10 mouse cellular contexts compared by ENCODE assay signal in genomic region chr15:78901422-78901789, GRCm38 (mm10). TPM values are rescaled to one million over a fixed set of nuclear protein-coding genes. Genes with fewer than 3 reads are reported as not detected.
DNase-seq lines count a peak whose midpoint lies in the region; ATAC-seq and TF ChIP-seq lines count a peak whose summit lies in the region.
"Had no signal": no experiment of that assay in that cellular context is flagged by ENCODE, and none has a peak within 500 bp of the region (broad histone marks: within the 10 kb centered on the region; RNA-seq: fewer than 3 reads in every experiment).

No protein-coding gene starts in this region.

- no peak overlapping the region for H3K4me3 ChIP-seq in forebrain, embryonic 13.5 days
- H3K4me3 ChIP-seq in forebrain, embryonic 14.5 days (ENCODE audit: low read depth, low read length): no peak overlapping the region
- no peak overlapping the region for H3K4me3 ChIP-seq in lung, postnatal 0 days (ENCODE audit: low read depth, low read length)
- H3K4me3 ChIP-seq in embryonic facial prominence, embryonic 15.5 days (replicated peaks): peak overlapping the region; percentile 76
- H3K4me3 ChIP-seq in liver, embryonic 16.5 days (ENCODE audit: low read depth, low read length): no peak overlapping the region

- H3K4me2 ChIP-seq in forebrain, embryonic 13.5 days: no peak overlapping the region; the same call in 1 of the 2 replicates
- H3K4me2 ChIP-seq in forebrain, embryonic 14.5 days (ENCODE audit: low read length): no peak overlapping the region
- H3K4me2 ChIP-seq in lung, postnatal 0 days (replicated peaks; ENCODE audit: low read depth, low read length): no peak overlapping the region; the same call in 1 of the 2 replicates
- peak overlapping the region; percentile 65 for H3K4me2 ChIP-seq in embryonic facial prominence, embryonic 15.5 days (replicated peaks)
- peak overlapping the region; percentile 81 for H3K4me2 ChIP-seq in liver, embryonic 16.5 days (ENCODE audit: low read depth, low read length)

- H3K9me3 ChIP-seq in forebrain, embryonic 13.5 days (replicated peaks): no peaks in the 10 kb centered on the region
- no peaks in the 10 kb centered on the region for H3K9me3 ChIP-seq in forebrain, embryonic 14.5 days (replicated peaks; ENCODE audit: control insufficient read depth, low read length)
- H3K9me3 ChIP-seq in lung, postnatal 0 days (ENCODE audit: low read length): no peaks in the 10 kb centered on the region
- H3K9me3 ChIP-seq in embryonic facial prominence, embryonic 15.5 days (replicated peaks): no peaks in the 10 kb centered on the region
- no peaks in the 10 kb centered on the region for H3K9me3 ChIP-seq in liver, embryonic 16.5 days (replicated peaks; ENCODE audit: control insufficient read depth, low read length)

- 24% methylated on average over 8 of the region's 8 CpGs for WGBS in forebrain, embryonic 13.5 days
- 35% methylated on average over 8 of the region's 8 CpGs for WGBS in forebrain, embryonic 14.5 days
- WGBS in lung, postnatal 0 days: 55% methylated on average over 8 of the region's 8 CpGs
- WGBS in embryonic facial prominence, embryonic 15.5 days: 37% methylated on average over 8 of the region's 8 CpGs
- WGBS in liver, embryonic 16.5 days (ENCODE audit: insufficient replicate concordance): 76% methylated on average over 8 of the region's 8 CpGs

- TF ChIP-seq EP300 in lung, postnatal 0 days (IDR thresholded peaks at IDR 0.05): no peak

- H3K9ac ChIP-seq in forebrain, embryonic 13.5 days: 0 out of 2 replicates have a peak overlapping the region, but pooled peaks have one; percentile 7
- H3K9ac ChIP-seq in forebrain, embryonic 14.5 days (ENCODE audit: low read length): no peak overlapping the region
- H3K9ac ChIP-seq in lung, postnatal 0 days (replicated peaks; ENCODE audit: low read depth): 0 out of 2 replicates have a peak overlapping the region, but pooled peaks have one; percentile 58
- H3K9ac ChIP-seq in embryonic facial prominence, embryonic 15.5 days: peak overlapping the region; percentile 71
- H3K9ac ChIP-seq in liver, embryonic 16.5 days (ENCODE audit: low read depth, low read length): no peak overlapping the region

- no peak for DNase-seq in forebrain, embryonic 14.5 days (ENCODE audit: low spot score)
- DNase-seq in lung, postnatal 0 days (ENCODE audit: low spot score): no peak
- DNase-seq in lung, adult 18-20 months: no peak
- DNase-seq in frontal cortex, postnatal 25 days (ENCODE audit: low spot score in 2 of 2): no peak
- DNase-seq: adrenal gland, postnatal 14 days; kidney, postnatal 14 days had no signal

- TF ChIP-seq CTCF in lung, postnatal 0 days (IDR thresholded peaks at IDR 0.05): peak; percentile 21; the same call in 1 of the 2 replicates

- peaks cover 17% of the 10 kb centered on the region for H3K4me1 ChIP-seq in forebrain, embryonic 13.5 days
- peaks cover 4% of the 10 kb centered on the region; the same call in 1 of the 2 replicates for H3K4me1 ChIP-seq in forebrain, embryonic 14.5 days (ENCODE audit: control insufficient read depth, insufficient read depth, low read length)
- H3K4me1 ChIP-seq in lung, postnatal 0 days (ENCODE audit: insufficient read depth, low read depth, low read length): peaks cover 23% of the 10 kb centered on the region
- peaks cover 55% of the 10 kb centered on the region for H3K4me1 ChIP-seq in embryonic facial prominence, embryonic 15.5 days
- H3K4me1 ChIP-seq in liver, embryonic 16.5 days (ENCODE audit: control insufficient read depth, low read depth, low read length): peaks cover 52% of the 10 kb centered on the region

- H3K27me3 ChIP-seq in forebrain, embryonic 13.5 days: peaks cover 27% of the 10 kb centered on the region
- H3K27me3 ChIP-seq in forebrain, embryonic 14.5 days (replicated peaks; ENCODE audit: control insufficient read depth, insufficient read depth, low read length): 0 out of 2 replicates have a peak, but pooled peaks cover 3% of the 10 kb centered on the region
- H3K27me3 ChIP-seq in lung, postnatal 0 days (replicated peaks; ENCODE audit: insufficient read depth, low read length): no peaks in the 10 kb centered on the region
- no peaks in the 10 kb centered on the region for H3K27me3 ChIP-seq in embryonic facial prominence, embryonic 15.5 days
- H3K27me3 ChIP-seq in liver, embryonic 16.5 days (ENCODE audit: control insufficient read depth, insufficient read depth, low read depth, low read length): no peaks in the 10 kb centered on the region

- H3K27ac ChIP-seq in forebrain, embryonic 13.5 days: no peak overlapping the region
- H3K27ac ChIP-seq in forebrain, embryonic 14.5 days (ENCODE audit: low read depth, low read length): no peak overlapping the region
- peak overlapping the region; percentile 62; the same call in 1 of the 2 replicates for H3K27ac ChIP-seq in lung, postnatal 0 days (ENCODE audit: low read length)
- peak overlapping the region; percentile 86 for H3K27ac ChIP-seq in embryonic facial prominence, embryonic 15.5 days (replicated peaks)
- no peak overlapping the region for H3K27ac ChIP-seq in liver, embryonic 16.5 days (ENCODE audit: low read length)

- H3K36me3 ChIP-seq in forebrain, embryonic 13.5 days (ENCODE audit: poor library complexity, severe bottlenecking): no peaks in the 10 kb centered on the region
- no peaks in the 10 kb centered on the region for H3K36me3 ChIP-seq in forebrain, embryonic 14.5 days (ENCODE audit: control insufficient read depth, insufficient read depth, low read length)
- H3K36me3 ChIP-seq in lung, postnatal 0 days (ENCODE audit: insufficient read depth, low read length): peaks cover 15% of the 10 kb centered on the region; the same call in 1 of the 2 replicates
- H3K36me3 ChIP-seq in embryonic facial prominence, embryonic 15.5 days: peaks cover 32% of the 10 kb centered on the region
- H3K36me3 ChIP-seq in liver, embryonic 16.5 days (ENCODE audit: control insufficient read depth, insufficient read depth): peaks cover 7% of the 10 kb centered on the region

- ATAC-seq in forebrain, embryonic 13.5 days: no peak
- ATAC-seq in forebrain, embryonic 14.5 days: no peak
- no peak for ATAC-seq in lung, postnatal 0 days
- no peak for ATAC-seq in embryonic facial prominence, embryonic 15.5 days (ENCODE audit: insufficient number of reproducible peaks, low FRiP score, low TSS enrichment, low read depth)
- no peak for ATAC-seq in liver, embryonic 16.5 days (ENCODE audit: low read depth)
- ATAC-seq in megakaryocyte progenitor cell, adult 5-6 weeks (replicated peaks; ENCODE audit: poor library complexity): no peak

RNA-seq across cellular contexts. Expression of gene Sh3bp1, which starts 1.8 kb away (rescaled TPM):
- polyA plus RNA-seq in forebrain, embryonic 13.5 days (2015; fragmentation: Nextera tagmentation; extraction: Ambion mirVana): 3.7 and 5.4 TPM in 2 replicates
- polyA plus RNA-seq in forebrain, embryonic 14.5 days (2014; fragmentation: Nextera tagmentation; extraction: Ambion mirVana): 4.2 and 5.8 TPM in 2 replicates
- 12.7 and 12.8 TPM in 2 replicates for polyA plus RNA-seq in lung, postnatal 0 days (2015; fragmentation: Nextera tagmentation; extraction: Ambion mirVana)
- polyA plus RNA-seq in embryonic facial prominence, embryonic 15.5 days (2015; fragmentation: Nextera tagmentation; extraction: Ambion mirVana): 56.7 and 68.1 TPM in 2 replicates
- 13.1 and 14.2 TPM in 2 replicates for polyA plus RNA-seq in liver, embryonic 16.5 days (2015; fragmentation: Nextera tagmentation; extraction: Ambion mirVana)
- total RNA-seq in megakaryocyte progenitor cell, adult 5-6 weeks (2015): 42.5 and 55.8 TPM in 2 replicates
- total RNA-seq in megakaryocyte progenitor cell, adult 5-6 weeks (2017): 18.9 and 22.9 TPM in 2 replicates

RNA-seq across cellular contexts. Expression of gene Gm49510, which starts 1.9 kb away (rescaled TPM):
- 0.15 and 0.16 TPM in 2 replicates for polyA plus RNA-seq in forebrain, embryonic 13.5 days (2015; fragmentation: Nextera tagmentation; extraction: Ambion mirVana)
- not detected in 2 replicates for polyA plus RNA-seq in forebrain, embryonic 14.5 days (2014; fragmentation: Nextera tagmentation; extraction: Ambion mirVana)
- 0.10 and 0.42 TPM in 2 replicates for polyA plus RNA-seq in lung, postnatal 0 days (2015; fragmentation: Nextera tagmentation; extraction: Ambion mirVana)
- 0.71 and 0.85 TPM in 2 replicates for polyA plus RNA-seq in embryonic facial prominence, embryonic 15.5 days (2015; fragmentation: Nextera tagmentation; extraction: Ambion mirVana)
- polyA plus RNA-seq in liver, embryonic 16.5 days (2015; fragmentation: Nextera tagmentation; extraction: Ambion mirVana): 0.18 and 0.22 TPM in 2 replicates
- total RNA-seq in megakaryocyte progenitor cell, adult 5-6 weeks (2015): not detected in 2 replicates
- 1.2 and 2.6 TPM in 2 replicates for total RNA-seq in megakaryocyte progenitor cell, adult 5-6 weeks (2017)
- total RNA-seq: adrenal gland, postnatal 14 days had no signal

RNA-seq across cellular contexts. Expression of gene Pdxp, which starts 12.3 kb away (rescaled TPM):
- 54.4 and 55.5 TPM in 2 replicates for polyA plus RNA-seq in forebrain, embryonic 13.5 days (2015; fragmentation: Nextera tagmentation; extraction: Ambion mirVana)
- polyA plus RNA-seq in forebrain, embryonic 14.5 days (2014; fragmentation: Nextera tagmentation; extraction: Ambion mirVana): 101 and 109 TPM in 2 replicates
- 1.8 and 1.9 TPM in 2 replicates for polyA plus RNA-seq in lung, postnatal 0 days (2015; fragmentation: Nextera tagmentation; extraction: Ambion mirVana)
- polyA plus RNA-seq in embryonic facial prominence, embryonic 15.5 days (2015; fragmentation: Nextera tagmentation; extraction: Ambion mirVana): 17.3 and 19.9 TPM in 2 replicates
- polyA plus RNA-seq in liver, embryonic 16.5 days (2015; fragmentation: Nextera tagmentation; extraction: Ambion mirVana): 2.7 and 3.1 TPM in 2 replicates
- 9.5 and 12.8 TPM in 2 replicates for total RNA-seq in megakaryocyte progenitor cell, adult 5-6 weeks (2015)
- total RNA-seq in megakaryocyte progenitor cell, adult 5-6 weeks (2017): 5.0 and 8.8 TPM in 2 replicates

RNA-seq across cellular contexts. Expression of gene Gga1, which starts 24.4 kb away (rescaled TPM):
- 50.3 and 53.7 TPM in 2 replicates for polyA plus RNA-seq in forebrain, embryonic 13.5 days (2015; fragmentation: Nextera tagmentation; extraction: Ambion mirVana)
- 34.8 and 46.5 TPM in 2 replicates for polyA plus RNA-seq in forebrain, embryonic 14.5 days (2014; fragmentation: Nextera tagmentation; extraction: Ambion mirVana)
- polyA plus RNA-seq in lung, postnatal 0 days (2015; fragmentation: Nextera tagmentation; extraction: Ambion mirVana): 49.7 and 51.5 TPM in 2 replicates
- polyA plus RNA-seq in embryonic facial prominence, embryonic 15.5 days (2015; fragmentation: Nextera tagmentation; extraction: Ambion mirVana): 56.0 and 62.0 TPM in 2 replicates
- polyA plus RNA-seq in liver, embryonic 16.5 days (2015; fragmentation: Nextera tagmentation; extraction: Ambion mirVana): 18.6 and 19.6 TPM in 2 replicates
- 27.8 and 28.9 TPM in 2 replicates for total RNA-seq in megakaryocyte progenitor cell, adult 5-6 weeks (2015)
- 15.4 and 20.1 TPM in 2 replicates for total RNA-seq in megakaryocyte progenitor cell, adult 5-6 weeks (2017)

RNA-seq across cellular contexts. Expression of gene Lgals1, which starts 25.1 kb away (rescaled TPM):
- 91.7 and 110 TPM in 2 replicates for polyA plus RNA-seq in forebrain, embryonic 13.5 days (2015; fragmentation: Nextera tagmentation; extraction: Ambion mirVana)
- polyA plus RNA-seq in forebrain, embryonic 14.5 days (2014; fragmentation: Nextera tagmentation; extraction: Ambion mirVana): 89.0 and 98.0 TPM in 2 replicates
- polyA plus RNA-seq in lung, postnatal 0 days (2015; fragmentation: Nextera tagmentation; extraction: Ambion mirVana): 655 and 726 TPM in 2 replicates
- 2,635 and 2,725 TPM in 2 replicates for polyA plus RNA-seq in embryonic facial prominence, embryonic 15.5 days (2015; fragmentation: Nextera tagmentation; extraction: Ambion mirVana)
- 295 and 318 TPM in 2 replicates for polyA plus RNA-seq in liver, embryonic 16.5 days (2015; fragmentation: Nextera tagmentation; extraction: Ambion mirVana)
- 480 and 550 TPM in 2 replicates for total RNA-seq in megakaryocyte progenitor cell, adult 5-6 weeks (2015)
- 648 and 851 TPM in 2 replicates for total RNA-seq in megakaryocyte progenitor cell, adult 5-6 weeks (2017)

Comparison
In these comparisons a context has a peak if more than half of its experiments do, and no peak if none do; other contexts are left out.
1. H3K9ac ChIP-seq: peak in forebrain, embryonic 13.5 days (single experiment), lung, postnatal 0 days (single experiment) and embryonic facial prominence, embryonic 15.5 days (single experiment); none in forebrain, embryonic 14.5 days (single experiment) and liver, embryonic 16.5 days (single experiment).
2. H3K27ac ChIP-seq: peak in lung, postnatal 0 days (single experiment) and embryonic facial prominence, embryonic 15.5 days (single experiment); none in forebrain, embryonic 13.5 days (single experiment), forebrain, embryonic 14.5 days (single experiment) and liver, embryonic 16.5 days (single experiment).
3. H3K4me2 ChIP-seq: peak in embryonic facial prominence, embryonic 15.5 days (single experiment) and liver, embryonic 16.5 days (single experiment); none in forebrain, embryonic 13.5 days (single experiment), forebrain, embryonic 14.5 days (single experiment) and lung, postnatal 0 days (single experiment).